Mouse (Mus musculus) C2C12 (cell line): ENCODE measurements around the gene Dzip1l. TPM values are rescaled to one million over a fixed set of nuclear protein-coding genes. Genes with fewer than 3 reads are reported as not detected.

Experiments used
- H3K27me3 ChIP-seq: one replicate; pipeline ENCODE4 v1.6.1; 2011; ENCODE audit not compliant: control insufficient read depth, insufficient read depth, insufficient read length
- H3K36me3 ChIP-seq: one replicate; pipeline ENCODE4 v1.6.1; 2011; ENCODE audit not compliant: control insufficient read depth, insufficient read depth
- H3K4me3 ChIP-seq: one replicate; pipeline ENCODE4 v1.5.1; 2011; ENCODE audit warnings: mild to moderate bottlenecking, control low read depth; ENCODE audit not compliant: poor library complexity, insufficient read depth, severe bottlenecking
- H3K79me2 ChIP-seq: one replicate; pipeline ENCODE4 v1.6.1; 2011; ENCODE audit not compliant: control insufficient read depth, insufficient read depth
- H3K79me3 ChIP-seq: one replicate; pipeline ENCODE4 v1.6.1; 2011; ENCODE audit warnings: low read depth, control low read depth
- H3ac ChIP-seq: one replicate; pipeline ENCODE3; 2011; ENCODE audit warnings: low read depth; ENCODE audit not compliant: control insufficient read depth, insufficient read length
- CEBPB ChIP-seq: IDR thresholded peaks from one replicate; pipeline ENCODE4 v1.6.1; 2011; ENCODE audit warnings: low read depth, mild to moderate bottlenecking, control low read depth, moderate library complexity
- CTCF ChIP-seq: IDR thresholded peaks from one replicate; pipeline ENCODE4 v1.5.1; 2011; ENCODE audit not compliant: control insufficient read depth, insufficient read depth, insufficient read length
- FOSL1 ChIP-seq: IDR thresholded peaks from one replicate; pipeline ENCODE4 v1.8.0; 2011; ENCODE audit warnings: mild to moderate bottlenecking, low read length; ENCODE audit not compliant: poor library complexity, insufficient read depth, severe bottlenecking
- MAX ChIP-seq: IDR thresholded peaks from one replicate; pipeline ENCODE4 v1.6.1; 2011; ENCODE audit warnings: mild to moderate bottlenecking, control low read depth
- MYOD1 ChIP-seq: IDR thresholded peaks from one replicate; pipeline ENCODE4 v1.6.1; 2011; ENCODE audit warnings: low read depth; ENCODE audit not compliant: control insufficient read depth, insufficient read length
- MYOG ChIP-seq: IDR thresholded peaks from one replicate; pipeline ENCODE4 v1.6.1; 2011; ENCODE audit not compliant: control insufficient read depth, insufficient read length; ENCODE audit errors: extremely low read depth
- USF1 ChIP-seq: IDR thresholded peaks from one replicate; pipeline ENCODE4 v1.6.1; 2011; ENCODE audit warnings: low read depth, mild to moderate bottlenecking, control low read depth, moderate library complexity
- polyA plus RNA-seq: library from polyadenylated mRNA; unstranded; fragments of >200 nt; fragmentation: generic; extraction: Trizol; gene quantifications from one replicate; pipeline ENCODE4 v1.2.1, GENCODE M21; 2012; ENCODE audit warnings: missing spikeins

Gene Dzip1l
- polyA plus RNA-seq, 1 experiment = 22.1 TPM

DNA sequence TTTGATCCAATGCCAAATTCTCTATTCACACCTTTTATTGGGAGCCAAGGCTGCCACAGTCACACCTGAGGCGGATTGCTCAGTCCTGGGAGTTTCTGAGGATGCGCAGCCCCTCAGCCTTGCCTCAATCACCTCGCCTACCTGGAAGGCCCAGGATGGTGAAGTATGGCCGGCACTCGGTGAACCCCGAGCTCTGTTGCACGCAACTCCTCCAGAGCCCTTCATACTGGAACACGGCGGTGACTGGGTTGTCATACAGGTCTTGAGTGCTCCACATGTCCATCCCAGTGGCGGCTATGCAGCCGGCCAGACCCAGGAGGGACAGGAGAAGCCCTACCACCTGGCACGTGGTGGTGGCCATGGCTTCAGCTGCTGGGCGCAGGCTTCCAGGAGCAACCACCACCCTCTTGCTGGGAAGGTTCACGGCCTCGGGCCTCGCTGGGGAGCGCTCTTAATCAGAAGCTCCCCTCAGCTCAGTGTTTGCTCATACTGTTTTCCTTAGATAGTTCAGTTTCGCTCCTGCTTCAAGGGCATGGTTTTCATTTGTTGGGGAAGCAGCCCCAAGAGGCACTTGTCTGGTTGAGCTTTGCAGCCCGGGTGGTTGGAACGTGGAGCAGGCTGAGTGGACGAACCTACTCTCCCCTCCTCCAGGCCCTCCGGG, 80.4 kb downstream of the Dzip1l start:
- H3K36me3 ChIP-seq = no peaks in the 10 kb centered on the region

DNA sequence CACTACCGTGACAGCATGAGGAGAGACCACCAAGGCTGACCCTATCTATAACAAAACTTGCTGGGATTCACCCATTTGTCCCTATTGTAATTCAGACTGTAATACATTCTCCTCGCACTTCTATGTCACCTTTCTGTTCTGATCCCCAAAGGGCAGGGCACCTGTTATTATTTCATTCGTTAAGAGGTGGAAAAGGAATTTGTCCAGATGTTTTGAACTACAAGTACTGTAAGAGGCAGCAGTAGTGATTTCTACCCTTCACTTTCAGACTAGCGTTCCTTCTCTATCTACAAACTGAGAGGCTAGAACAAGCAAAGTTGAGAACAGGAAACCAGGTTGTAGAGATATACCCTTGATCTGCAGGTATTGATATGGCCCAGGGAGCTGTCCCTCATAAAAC, 81.0 kb downstream of the Dzip1l start:
- TF ChIP-seq CEBPB = no peak
- no peak for TF ChIP-seq CTCF
- TF ChIP-seq MAX = no peak
- TF ChIP-seq MYOG = no peak
- no peak for TF ChIP-seq MYOD1
- TF ChIP-seq FOSL1 = no peak
- TF ChIP-seq USF1 = no peak
- Histone ChIP-seq H3K36me3 (no peaks in the 10 kb centered on the region), H3K79me2 (no peaks in the 10 kb centered on the region)

More for the DNA sequence above, 80.4 kb downstream of the Dzip1l start:
- no peaks in the 10 kb centered on the region for H3K79me3 ChIP-seq
- H3K79me2 ChIP-seq = no peaks in the 10 kb centered on the region
- H3K27me3 ChIP-seq = no peaks in the 10 kb centered on the region
- TF ChIP-seq FOSL1 = no peak
- no peak for TF ChIP-seq MYOG
- no peak for TF ChIP-seq MAX
- no peak for TF ChIP-seq CTCF
- no peak for TF ChIP-seq USF1
- TF ChIP-seq CEBPB = no peak
- TF ChIP-seq MYOD1 = no peak
- H3ac ChIP-seq = no peak overlapping the region
- no peak overlapping the region for H3K4me3 ChIP-seq

DNA sequence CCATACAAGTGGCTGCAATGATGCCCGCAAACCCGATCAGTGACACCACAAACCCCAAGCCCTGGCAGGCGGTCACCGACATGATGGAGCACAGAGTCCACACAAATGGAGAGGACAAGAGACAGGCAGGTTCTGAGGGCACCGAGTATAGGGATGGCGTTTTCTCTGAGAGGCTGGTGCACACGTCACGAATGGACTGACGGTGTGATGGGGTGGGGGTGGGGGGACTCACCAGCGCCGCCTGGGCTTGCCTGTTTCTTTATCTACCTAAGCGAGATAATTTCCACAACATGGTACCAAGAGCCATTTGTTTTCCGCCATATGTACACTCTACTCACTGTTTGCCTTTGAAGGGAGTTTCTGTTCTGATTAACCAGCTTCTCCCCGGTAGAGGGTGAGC, 87.8 kb downstream of the Dzip1l start, which contains the start of gene Cldn18:
TSS of gene Cldn18 (minus strand) at position 134 of the 400 bp plus-strand sequence.
- no peak for TF ChIP-seq CEBPB
- no peak for TF ChIP-seq MYOG
- no peak for TF ChIP-seq CTCF
- no peak for TF ChIP-seq USF1
- no peak for TF ChIP-seq FOSL1
- TF ChIP-seq MYOD1 = no peak
- no peak for TF ChIP-seq MAX
- H3K4me3 ChIP-seq = no peak within 1 kb of the TSS
- no peaks in the 10 kb centered on the region for H3K79me2 ChIP-seq
- no peak within 1 kb of the TSS for H3ac ChIP-seq
- H3K79me3 ChIP-seq = no peaks in the 10 kb centered on the region
- H3K27me3 ChIP-seq = no peaks in the 10 kb centered on the region
- H3K36me3 ChIP-seq = no peaks in the 10 kb centered on the region

More for the DNA sequence above, 81.0 kb downstream of the Dzip1l start:
- Histone ChIP-seq H3K4me3 (no peak overlapping the region), H3K27me3 (no peaks in the 10 kb centered on the region), H3ac (no peak overlapping the region), H3K79me3 (no peaks in the 10 kb centered on the region)

Other genes starting within 250 kb of the Dzip1l start
- gene Mras, start 192.1 kb upstream of the Dzip1l start, polyA plus RNA-seq = 25.1 TPM
- not detected for gene Nme9, start 178.0 kb upstream of the Dzip1l start, polyA plus RNA-seq
- gene Armc8, start 60.6 kb upstream of the Dzip1l start, polyA plus RNA-seq = 7.0 TPM
- gene Dbr1, start 53.7 kb upstream of the Dzip1l start, polyA plus RNA-seq = 13.8 TPM
- not detected for gene A4gnt, start 17.0 kb upstream of the Dzip1l start, polyA plus RNA-seq
- 0.02 TPM for gene Cldn18, start 87.8 kb downstream of the Dzip1l start, polyA plus RNA-seq
- gene Sox14, start 246.7 kb downstream of the Dzip1l start, polyA plus RNA-seq = not detected